Mouse (Mus musculus): ENCODE measurements at regions not wholly inside any gene's neighbourhood (a gene's known extent, or its start where the extent isn't known, plus 50 kb on each side); places are given as distances from the start of the nearest gene placed in this dataset.
"Not testable (repeated sequence)": the region's sequence is repeated elsewhere in the genome, so short reads cannot be mapped to it uniquely, and the experiment has no call there.

GRCm38 (mm10) chr3:38320998-38321397 is 163.6 kb downstream of the Ankrd50 start:
- no peak for DNase-seq (ENCODE audit: low read depth, low spot score)

DNA sequence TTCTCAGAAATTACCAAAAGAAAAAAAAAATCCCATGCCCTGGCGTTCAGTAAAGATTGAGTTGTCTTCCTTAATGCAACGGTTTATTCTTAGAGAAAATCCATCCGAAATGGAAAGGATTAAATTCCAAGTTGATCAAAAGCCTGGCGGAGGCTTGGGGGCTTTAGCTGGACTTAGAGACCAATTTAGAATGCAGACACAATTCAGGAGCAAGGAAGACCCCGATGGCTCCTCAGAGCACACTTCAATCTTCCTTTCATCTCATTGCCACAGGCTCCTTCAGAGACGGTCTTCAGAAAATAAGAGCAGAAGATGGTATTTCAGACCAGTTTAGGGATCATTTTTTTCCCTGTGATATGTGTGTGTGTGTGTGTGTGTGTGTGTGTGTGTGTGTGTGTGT is 171.8 kb downstream of the Ankrd50 start:
- DNase-seq (ENCODE audit: low read depth, low spot score) = no peak

DNA sequence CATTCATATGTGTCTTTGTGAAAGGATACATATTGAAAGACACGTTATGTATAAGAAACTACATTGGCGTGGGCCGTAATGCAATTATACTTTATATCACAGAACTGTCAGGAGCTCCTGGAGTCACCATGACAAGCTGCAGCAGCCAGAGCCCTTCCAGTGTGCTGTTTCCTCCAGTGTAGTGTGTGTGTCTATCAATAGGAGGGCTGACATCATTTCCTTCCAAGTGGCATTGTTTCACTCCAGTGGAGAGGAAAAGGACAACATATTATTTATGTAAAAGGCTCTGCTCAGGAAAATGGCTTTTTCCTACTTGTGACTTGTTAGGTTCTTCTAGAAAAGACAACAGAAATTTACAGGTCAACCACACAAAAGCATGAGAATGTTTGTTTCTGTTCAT is 172.5 kb downstream of the Ankrd50 start:
- no peak for DNase-seq (ENCODE audit: low read depth, low spot score)

DNA sequence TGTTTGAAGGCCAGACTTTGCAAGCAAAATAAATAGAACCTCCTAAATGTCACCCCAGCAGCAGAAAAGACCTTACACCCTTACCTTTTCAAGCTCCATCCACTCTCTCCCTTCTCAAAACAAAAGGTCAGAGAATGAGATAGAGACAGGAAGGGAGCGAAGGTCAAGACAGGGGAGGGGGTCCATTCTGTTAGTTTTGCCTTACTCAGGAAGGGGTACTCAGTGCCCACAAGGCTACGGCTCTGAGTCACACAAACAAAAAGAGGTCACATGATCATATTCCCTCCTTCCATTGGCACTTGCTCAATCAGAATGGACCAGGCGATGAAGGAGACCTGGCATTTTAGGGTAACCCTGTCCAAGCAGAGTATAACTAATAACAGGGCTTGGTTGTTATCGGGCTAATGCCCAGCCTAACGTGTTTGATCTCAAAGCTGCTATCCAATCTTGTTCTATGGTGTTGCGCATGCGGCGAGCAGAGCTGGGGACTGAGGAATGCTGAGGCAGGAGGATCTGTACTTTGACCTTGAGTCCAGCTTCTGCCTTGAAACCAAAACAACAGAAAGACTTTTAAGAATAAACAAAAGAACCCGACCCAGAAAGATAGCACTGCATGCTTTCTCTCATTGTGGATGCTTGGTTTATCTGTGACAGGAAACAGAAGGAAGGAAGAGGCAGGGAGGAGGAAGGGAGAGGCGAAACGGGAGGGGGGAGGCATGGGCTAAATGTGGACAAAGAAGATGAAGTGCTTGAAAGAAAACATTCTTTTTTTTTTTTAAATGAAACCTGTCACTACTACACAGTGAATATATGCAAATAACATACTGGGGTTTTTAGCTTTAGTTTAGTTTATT is 184.5 kb downstream of the Ankrd50 start:
- DNase-seq (ENCODE audit: low read depth, low spot score) = no peak

DNA sequence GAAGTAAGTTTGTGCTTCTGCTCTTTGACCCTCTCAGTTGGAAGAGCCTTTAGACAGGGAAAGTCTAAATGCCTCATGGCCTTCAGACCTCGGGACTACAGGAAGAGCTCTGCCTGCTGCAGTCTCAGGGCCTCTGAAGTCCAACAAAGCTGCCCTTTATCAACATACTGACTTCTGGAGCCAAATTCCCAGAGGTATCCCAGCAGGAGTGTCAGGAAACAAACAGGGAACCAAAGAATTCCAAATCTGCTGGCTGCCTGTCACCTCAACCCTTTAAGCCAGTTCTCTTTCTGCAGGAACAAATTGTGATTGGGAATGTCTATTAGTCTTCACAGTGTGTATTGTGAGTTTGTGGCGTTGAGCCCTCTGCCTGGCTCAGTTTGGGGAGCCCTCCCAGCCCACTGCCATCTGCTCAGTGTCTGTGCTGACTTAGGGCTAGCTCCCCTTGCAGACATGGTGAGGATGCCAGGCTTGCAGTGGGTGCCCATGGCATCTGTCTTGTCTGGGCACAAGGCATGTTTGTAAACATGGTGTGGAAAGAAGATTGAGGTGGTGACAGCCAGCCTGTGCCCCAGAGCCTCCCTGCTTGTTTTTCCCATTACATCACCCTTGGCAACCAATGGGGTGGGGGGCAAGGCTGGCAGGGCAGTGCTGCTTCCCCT is 185.3 kb downstream of the Ankrd50 start:
- DNase-seq (ENCODE audit: low read depth, low spot score) = no peak

DNA sequence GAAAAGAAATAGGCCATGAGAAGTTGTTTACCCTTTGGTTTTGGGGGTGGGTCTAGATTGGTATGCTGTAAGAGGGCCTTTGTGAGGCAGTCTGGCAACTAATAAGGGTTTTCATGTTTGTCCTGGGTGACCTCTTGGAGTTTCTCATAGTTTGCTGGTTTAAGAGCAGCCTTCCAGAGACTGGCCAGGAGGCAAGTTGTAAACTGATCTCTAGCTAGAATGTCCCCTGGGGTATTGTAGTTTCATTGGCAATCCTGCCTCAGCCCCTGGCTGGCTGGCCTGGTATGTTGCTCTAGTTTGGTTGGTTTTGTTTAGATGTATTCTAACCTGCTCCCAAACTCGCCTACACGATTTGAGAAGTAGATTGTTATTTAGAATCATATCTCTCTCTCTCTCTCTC is 187.1 kb downstream of the Ankrd50 start:
- no peak for DNase-seq (ENCODE audit: low read depth, low spot score)

DNA sequence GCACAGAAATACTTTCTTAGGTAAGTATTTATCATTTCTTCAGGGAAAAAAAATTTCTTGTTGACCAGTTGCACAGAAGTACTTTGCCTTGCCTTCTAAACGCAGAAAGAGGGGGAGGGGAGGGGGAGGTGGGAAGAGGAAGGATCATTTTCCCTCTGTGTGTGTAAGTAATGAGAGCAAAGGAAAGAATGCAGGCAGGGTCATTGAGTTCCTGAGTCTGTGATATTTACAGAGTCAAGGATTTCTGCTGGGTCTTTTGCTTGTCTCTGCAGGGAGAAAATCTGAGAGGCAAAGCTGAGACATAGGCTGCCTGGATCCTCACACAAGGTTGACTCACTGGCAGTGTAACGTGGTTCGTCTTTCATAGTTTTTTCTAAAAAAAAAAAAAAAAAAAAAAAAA is 195.6 kb downstream of the Ankrd50 start:
- no peak for DNase-seq (ENCODE audit: low read depth, low spot score)

GRCm38 (mm10) chr3:38283687-38284124 is 200.9 kb downstream of the Ankrd50 start:
- DNase-seq (ENCODE audit: low read depth, low spot score) = no peak

GRCm38 (mm10) chr3:38282891-38283290 is 201.8 kb downstream of the Ankrd50 start:
- DNase-seq (ENCODE audit: low read depth, low spot score) = no peak

- DNase-seq (ENCODE audit: low read depth, low spot score) = no peak
These were observed 203.0 kb downstream of the Ankrd50 start for GRCm38 (mm10) chr3:38281683-38282082.

- no peak for DNase-seq (ENCODE audit: low read depth, low spot score)
These were observed 203.8 kb downstream of the Ankrd50 start for GRCm38 (mm10) chr3:38280876-38281275.

DNA sequence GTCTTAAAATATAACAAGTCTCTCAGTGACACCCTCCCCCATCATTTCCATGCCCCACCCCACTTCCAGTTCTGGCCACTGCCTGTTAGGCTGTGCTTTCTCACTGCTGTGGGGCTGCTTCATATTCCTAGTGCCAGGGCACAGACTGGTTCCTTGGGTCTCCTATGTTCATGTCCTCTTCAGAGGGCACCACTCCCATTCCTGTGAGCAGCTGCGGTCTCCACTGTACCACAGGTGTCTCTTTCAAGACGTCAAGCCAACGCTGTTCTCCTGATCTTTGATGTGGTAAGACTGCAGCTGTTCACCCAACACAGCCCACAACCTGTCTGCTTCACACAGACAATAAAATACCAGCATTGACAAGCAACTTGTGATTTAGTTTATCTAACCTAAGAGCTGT is 204.5 kb downstream of the Ankrd50 start:
- DNase-seq (ENCODE audit: low read depth, low spot score) = no peak

DNA sequence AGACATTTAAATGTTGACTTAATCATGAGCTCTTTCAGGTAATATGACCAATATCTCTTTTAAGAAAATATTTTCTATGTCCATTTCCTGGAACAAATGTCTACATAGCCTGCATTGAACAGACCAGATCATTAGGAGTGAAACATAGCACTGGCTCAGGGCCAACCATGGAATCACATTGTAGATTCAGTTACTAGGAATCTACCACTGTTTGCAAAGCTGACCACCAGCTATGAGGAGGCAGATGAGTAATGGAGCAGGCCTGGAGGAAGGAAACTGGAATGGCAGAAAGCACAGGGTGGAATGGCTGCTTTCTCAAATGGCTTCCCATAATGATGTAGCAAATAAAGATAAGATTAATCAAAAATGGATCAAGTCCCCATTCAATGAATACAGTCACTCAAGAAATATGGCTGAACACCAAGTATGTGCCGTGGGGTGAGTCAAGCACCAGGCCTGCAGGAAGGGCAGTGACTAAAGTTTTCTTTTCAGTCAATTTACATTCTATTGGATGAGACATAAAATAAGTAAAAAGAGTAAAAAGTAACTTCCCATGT is 207.6 kb downstream of the Ankrd50 start:
- DNase-seq (ENCODE audit: low read depth, low spot score) = no peak

- no peak for DNase-seq (ENCODE audit: low read depth, low spot score)
These were observed 209.3 kb downstream of the Ankrd50 start for GRCm38 (mm10) chr3:38275321-38275720.

GRCm38 (mm10) chr3:38270742-38271141 is 213.9 kb downstream of the Ankrd50 start:
- DNase-seq (ENCODE audit: low read depth, low spot score) = no peak

DNA sequence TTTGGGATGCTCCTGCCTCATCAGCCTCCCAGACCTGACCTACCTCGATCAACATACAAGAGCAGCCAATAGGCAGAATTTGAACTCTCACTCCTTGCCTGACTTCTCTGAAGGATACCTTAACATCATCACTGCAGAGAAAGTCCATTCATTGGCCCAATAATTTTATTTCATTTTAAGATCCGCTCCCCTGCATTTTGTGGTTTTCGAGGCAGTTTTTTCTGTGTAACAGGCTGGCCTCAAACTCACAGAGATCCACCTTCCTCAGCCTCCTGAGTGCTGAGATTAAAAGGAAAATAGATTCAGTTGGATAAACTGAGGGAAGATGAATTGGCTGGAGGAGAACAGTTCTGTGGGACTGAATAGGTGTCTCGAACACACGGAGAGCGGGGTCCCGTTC is 216.4 kb downstream of the Ankrd50 start:
- DNase-seq (ENCODE audit: low read depth, low spot score) = no peak

DNA sequence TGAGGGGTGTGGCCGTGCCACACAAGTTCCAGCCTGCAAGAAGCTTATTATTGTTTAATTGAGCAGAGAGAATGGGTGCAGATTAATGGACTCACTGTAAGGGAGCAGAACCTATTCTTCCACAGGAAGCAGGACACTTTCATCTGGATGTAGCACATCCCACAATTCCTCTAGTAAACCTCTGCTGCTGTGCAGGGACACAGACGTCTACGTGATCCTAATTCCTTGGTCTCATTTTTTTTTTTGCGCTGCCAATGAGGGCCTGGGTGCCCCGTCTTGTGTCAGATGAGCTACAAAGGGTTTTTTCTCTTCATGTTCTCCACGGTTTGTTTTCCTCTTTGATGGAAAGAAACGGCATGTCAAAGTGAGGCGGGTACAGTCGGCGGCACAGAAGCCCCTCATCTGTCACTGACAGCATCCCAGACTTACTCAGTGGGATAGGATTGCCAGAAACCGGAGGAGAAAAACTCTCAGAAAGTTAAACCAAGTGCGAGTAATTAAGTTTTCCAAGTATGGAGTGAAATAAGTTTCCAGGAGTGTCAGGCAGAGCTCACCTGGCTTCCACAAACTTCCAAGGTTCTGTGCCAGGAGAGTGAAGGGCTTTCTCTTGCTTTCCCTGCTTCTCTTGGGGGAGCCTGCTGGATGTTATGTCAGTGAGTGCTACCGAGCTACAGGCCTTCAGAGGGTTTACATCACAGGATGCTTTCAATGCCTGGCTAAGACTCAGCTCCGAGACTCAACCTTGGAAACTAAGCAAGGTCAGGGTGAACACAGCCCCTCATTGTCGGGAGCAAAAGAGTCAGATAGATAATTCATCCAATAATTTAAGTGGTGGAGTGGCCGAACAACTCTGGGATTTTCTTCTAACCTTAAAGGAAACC is 221.1 kb downstream of the Ankrd50 start:
- DNase-seq (ENCODE audit: low read depth, low spot score) = no peak

- no peak for DNase-seq (ENCODE audit: low read depth, low spot score)
These were observed 223.1 kb downstream of the Ankrd50 start for GRCm38 (mm10) chr3:38261326-38262075.

DNA sequence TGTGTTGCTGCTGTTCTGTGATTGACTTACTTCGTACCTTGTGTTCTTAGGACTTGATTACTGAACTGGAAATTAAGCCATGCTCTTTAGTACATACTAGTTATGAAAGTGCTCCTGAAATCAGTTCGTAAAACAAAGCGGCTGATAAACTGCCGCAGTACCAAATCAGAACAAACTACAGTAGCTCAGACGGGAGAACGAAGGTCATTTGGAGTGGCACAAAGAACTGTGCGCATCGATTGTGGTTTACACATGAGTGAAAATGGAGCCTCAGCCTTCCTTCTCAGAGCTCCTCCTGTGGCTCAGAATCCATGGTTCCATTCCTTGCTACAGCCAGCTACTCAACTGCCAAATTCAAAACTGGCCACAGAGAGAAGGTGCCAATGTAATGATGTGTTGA is 225.4 kb downstream of the Ankrd50 start:
- DNase-seq (ENCODE audit: low read depth, low spot score) = not testable (repeated sequence)

GRCm38 (mm10) chr3:38257843-38258290 is 226.8 kb downstream of the Ankrd50 start:
- DNase-seq (ENCODE audit: low read depth, low spot score) = no peak
